ENCODE assay signal across 10 mouse cellular contexts in the genomic region with DNA sequence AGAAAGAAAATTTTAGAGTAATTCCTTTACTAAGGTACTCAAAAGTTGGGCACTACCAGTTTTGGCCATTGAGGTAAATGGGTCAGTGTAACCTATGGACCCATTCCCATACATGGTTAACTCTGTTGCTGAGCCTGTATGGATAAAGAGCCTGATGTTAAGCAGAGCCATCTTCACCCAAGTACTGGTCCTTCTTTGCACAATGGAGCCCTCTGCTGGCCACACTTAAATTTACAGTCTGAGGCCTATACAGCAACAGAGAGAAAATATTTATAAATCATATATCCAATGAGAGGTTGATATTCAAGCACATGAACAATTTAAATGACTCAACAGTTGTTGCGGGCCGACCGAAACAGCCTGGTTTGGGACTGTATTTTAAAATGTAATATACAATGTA. TPM values are rescaled to one million over a fixed set of nuclear protein-coding genes. Genes with fewer than 3 reads are reported as not detected.
DNase-seq lines count a peak whose midpoint lies in the region; ATAC-seq and TF ChIP-seq lines count a peak whose summit lies in the region.
"Had no signal": no experiment of that assay in that cellular context is flagged by ENCODE, and none has a peak within 500 bp of the region (broad histone marks: within the 10 kb centered on the region; RNA-seq: fewer than 3 reads in every experiment).

No protein-coding gene starts in this region.

- ATAC-seq in hindbrain, embryonic 13.5 days (ENCODE audit: low FRiP score): no peak

- H3K4me2 ChIP-seq in hindbrain, embryonic 13.5 days: no peak overlapping the region

- 93% methylated on average over 3 of the region's 3 CpGs for WGBS in hindbrain, embryonic 13.5 days

- intact Hi-C loops in left cerebral cortex, adult 2 months (cut with DNase I): loop anchor here (2.0 kb wide), 1 partner anchor 214 kb away; no protein-coding TSS in a partner anchor
- intact Hi-C loops in left cerebral cortex, postnatal 36 days (cut with DNase I): loop anchor here (10.0 kb wide), 1 partner anchor 214 kb away; no protein-coding TSS in a partner anchor

- H3K27ac ChIP-seq in left cerebral cortex, adult 2 months: no peak overlapping the region
- H3K27ac ChIP-seq in hindbrain, embryonic 13.5 days: no peak overlapping the region

- H3K36me3 ChIP-seq in hindbrain, embryonic 13.5 days: no peaks in the 10 kb centered on the region

- H3K9ac ChIP-seq in hindbrain, embryonic 13.5 days: no peak overlapping the region

- H3K9me3 ChIP-seq in hindbrain, embryonic 13.5 days: no peaks in the 10 kb centered on the region

- no peak overlapping the region for H3K4me3 ChIP-seq in left cerebral cortex, adult 2 months
- H3K4me3 ChIP-seq in hindbrain, embryonic 13.5 days: no peak overlapping the region

- H3K4me1 ChIP-seq in hindbrain, embryonic 13.5 days (replicated peaks): no peaks in the 10 kb centered on the region

- no peaks in the 10 kb centered on the region for H3K27me3 ChIP-seq in hindbrain, embryonic 13.5 days

- peak; percentile 45 for TF ChIP-seq CTCF in left cerebral cortex, adult 2 months (IDR thresholded peaks at IDR 0.05)

- DNase-seq in cerebellum, adult 9-10 months: peak; percentile 2
- no peak for DNase-seq in cerebellum, adult 11 months
- DNase-seq in left cerebral cortex, adult 2 months (ENCODE audit: extremely low spot score in 1 of 2, low spot score in 2 of 2): no peak
- DNase-seq in left cerebral cortex, postnatal 36 days (ENCODE audit: low spot score in 2 of 2): no peak
- peak; percentile 41 for DNase-seq in MEL-GATA-1-ER (ENCODE audit: extremely low read depth, low read depth)
- DNase-seq in embryo, embryonic 9.5 days (ENCODE audit: extremely low spot score): peak; percentile 40
- DNase-seq in naive thymus-derived CD4-positive, alpha-beta T cell, adult 2 months (ENCODE audit: low read depth): peak; percentile 31

RNA-seq across cellular contexts. Expression of a gene that starts 16.4 kb away (rescaled TPM):
- not detected for total RNA-seq in left cerebral cortex, adult 2 months (2021)
- total RNA-seq in left cerebral cortex, postnatal 36 days (2021): not detected
- polyA plus RNA-seq in hindbrain, embryonic 13.5 days (2015; fragmentation: Nextera tagmentation; extraction: Ambion mirVana): not detected in 2 replicates
- total RNA-seq: heart, adult 18-20 months had no signal
- polyA plus RNA-seq: liver, embryonic 16.5 days had no signal

RNA-seq across cellular contexts. Expression of a gene that starts 32.4 kb away (rescaled TPM):
- total RNA-seq in left cerebral cortex, adult 2 months (2021): not detected
- total RNA-seq in left cerebral cortex, postnatal 36 days (2021): not detected
- not detected in 2 replicates for polyA plus RNA-seq in hindbrain, embryonic 13.5 days (2015; fragmentation: Nextera tagmentation; extraction: Ambion mirVana)
- total RNA-seq: heart, adult 18-20 months had no signal
- polyA plus RNA-seq: liver, embryonic 16.5 days had no signal

RNA-seq across cellular contexts. Expression of a gene that starts 39.9 kb away (rescaled TPM):
- not detected for total RNA-seq in left cerebral cortex, adult 2 months (2021)
- 1 to 10 TPM; 1.0 to 1.5 TPM for total RNA-seq in left cerebral cortex, postnatal 36 days (2021)
- 0.49 and 0.92 TPM in 2 replicates for polyA plus RNA-seq in hindbrain, embryonic 13.5 days (2015; fragmentation: Nextera tagmentation; extraction: Ambion mirVana)

RNA-seq across cellular contexts. Expression of a gene that starts 54.0 kb away (rescaled TPM):
- total RNA-seq in left cerebral cortex, adult 2 months (2021): under 1 TPM; 0.20 to 0.23 TPM
- under 1 TPM; 0.30 to 0.34 TPM for total RNA-seq in left cerebral cortex, postnatal 36 days (2021)
- polyA plus RNA-seq in hindbrain, embryonic 13.5 days (2015; fragmentation: Nextera tagmentation; extraction: Ambion mirVana): 0.05 and 0.09 TPM in 2 replicates
- total RNA-seq: heart, adult 18-20 months had no signal

RNA-seq across cellular contexts. Expression of a gene that starts 56.0 kb away (rescaled TPM):
- 10 to 100 TPM; 10.4 to 11.0 TPM for total RNA-seq in left cerebral cortex, adult 2 months (2021)
- 10 to 100 TPM; 11.4 to 13.0 TPM for total RNA-seq in left cerebral cortex, postnatal 36 days (2021)
- polyA plus RNA-seq in hindbrain, embryonic 13.5 days (2015; fragmentation: Nextera tagmentation; extraction: Ambion mirVana): 2.3 and 9.3 TPM in 2 replicates

Comparison
In these comparisons a context has a peak if more than half of its experiments do, and no peak if none do; other contexts are left out.
1. DNase-seq: peak in cerebellum, adult 9-10 months (single experiment), MEL-GATA-1-ER (single experiment), embryo, embryonic 9.5 days (single experiment) and naive thymus-derived CD4-positive, alpha-beta T cell, adult 2 months (single experiment); none in cerebellum, adult 11 months (single experiment), left cerebral cortex, adult 2 months (0 of 2) and left cerebral cortex, postnatal 36 days (0 of 2).